Mouse (Mus musculus): ENCODE data around the gene Cpeb2. TPM values are rescaled to one million over a fixed set of nuclear protein-coding genes. Genes with fewer than 3 reads are reported as not detected.

Gene Cpeb2
- polyA plus RNA-seq, 1 experiment from 2014 or later, result 2.6 TPM

- Histone ChIP-seq H3K9me3 (ENCODE audit: control insufficient read depth, low read length) (no peaks in the 10 kb centered on the region), H3K9ac (ENCODE audit: low read length) (no peak overlapping the region), H3K36me3 (ENCODE audit: control insufficient read depth, insufficient read depth, low read length) (peaks cover 7% of the 10 kb centered on the region; the same call in 1 of the 2 replicates), H3K27ac (ENCODE audit: low read depth) (no peak overlapping the region), H3K4me2 (ENCODE audit: low read length) (no peak overlapping the region), H3K4me1 (replicated peaks; ENCODE audit: control insufficient read depth, insufficient read depth, low read length) (no peaks in the 10 kb centered on the region), H3K27me3 (replicated peaks; ENCODE audit: control insufficient read depth, insufficient read depth, low read length) (no peaks in the 10 kb centered on the region), H3K4me3 (ENCODE audit: low read depth, low read length) (no peak overlapping the region)
- WGBS, result 79% methylated on average over 6 of the region's 6 CpGs
- ATAC-seq (replicated peaks; ENCODE audit: low FRiP score, low TSS enrichment, low read depth) (no peak), DNase-seq (ENCODE audit: low spot score) (no peak)
Observed at GRCm38 (mm10) chr5:43246954-43247353, 14.0 kb downstream of the Cpeb2 start.

GRCm38 (mm10) chr5:43248001-43248430 is 15.0 kb downstream of the Cpeb2 start:
- ATAC-seq (replicated peaks; ENCODE audit: low FRiP score, low TSS enrichment, low read depth), result no peak
- Histone ChIP-seq H3K4me2 (ENCODE audit: low read length) (no peak overlapping the region), H3K36me3 (ENCODE audit: control insufficient read depth, insufficient read depth, low read length) (peaks cover 7% of the 10 kb centered on the region; the same call in 1 of the 2 replicates), H3K27ac (ENCODE audit: low read depth) (no peak overlapping the region), H3K27me3 (replicated peaks; ENCODE audit: control insufficient read depth, insufficient read depth, low read length) (no peaks in the 10 kb centered on the region), H3K9ac (ENCODE audit: low read length) (no peak overlapping the region), H3K4me3 (ENCODE audit: low read depth, low read length) (no peak overlapping the region), H3K4me1 (replicated peaks; ENCODE audit: control insufficient read depth, insufficient read depth, low read length) (no peaks in the 10 kb centered on the region), H3K9me3 (ENCODE audit: control insufficient read depth, low read length) (no peaks in the 10 kb centered on the region)
- 49% methylated on average over 3 of the region's 3 CpGs for WGBS
- no peak for DNase-seq (ENCODE audit: low spot score)

- H3K36me3 ChIP-seq (ENCODE audit: control insufficient read depth, insufficient read depth, low read length), result no peaks in the 10 kb centered on the region
- H3K4me1 ChIP-seq (replicated peaks; ENCODE audit: control insufficient read depth, insufficient read depth, low read length), result no peaks in the 10 kb centered on the region
- H3K9me3 ChIP-seq (ENCODE audit: control insufficient read depth, low read length), result no peaks in the 10 kb centered on the region
- no peak for ATAC-seq (replicated peaks; ENCODE audit: low FRiP score, low TSS enrichment, low read depth)
- H3K27me3 ChIP-seq (replicated peaks; ENCODE audit: control insufficient read depth, insufficient read depth, low read length), result no peaks in the 10 kb centered on the region
- no peak overlapping the region for H3K4me3 ChIP-seq (ENCODE audit: low read depth, low read length)
- no peak overlapping the region for H3K27ac ChIP-seq (ENCODE audit: low read depth)
- no peak overlapping the region for H3K9ac ChIP-seq (ENCODE audit: low read length)
- no peak overlapping the region for H3K4me2 ChIP-seq (ENCODE audit: low read length)
- WGBS, result 72% methylated on average over 2 of the region's 2 CpGs
- no peak for DNase-seq (ENCODE audit: low spot score)
Observed at GRCm38 (mm10) chr5:43257490-43257889, 24.5 kb downstream of the Cpeb2 start.

GRCm38 (mm10) chr5:43258472-43259142 is 25.6 kb downstream of the Cpeb2 start:
- H3K9me3 ChIP-seq (ENCODE audit: control insufficient read depth, low read length), result no peaks in the 10 kb centered on the region
- no peak overlapping the region for H3K4me2 ChIP-seq (ENCODE audit: low read length)
- no peaks in the 10 kb centered on the region for H3K4me1 ChIP-seq (replicated peaks; ENCODE audit: control insufficient read depth, insufficient read depth, low read length)
- no peak for DNase-seq (ENCODE audit: low spot score)
- H3K4me3 ChIP-seq (ENCODE audit: low read depth, low read length), result no peak overlapping the region
- H3K27me3 ChIP-seq (replicated peaks; ENCODE audit: control insufficient read depth, insufficient read depth, low read length), result no peaks in the 10 kb centered on the region
- 92% methylated on average over 3 of the region's 3 CpGs for WGBS
- no peak overlapping the region for H3K27ac ChIP-seq (ENCODE audit: low read depth)
- no peak for ATAC-seq (replicated peaks; ENCODE audit: low FRiP score, low TSS enrichment, low read depth)
- H3K9ac ChIP-seq (ENCODE audit: low read length), result no peak overlapping the region
- H3K36me3 ChIP-seq (ENCODE audit: control insufficient read depth, insufficient read depth, low read length), result no peaks in the 10 kb centered on the region

GRCm38 (mm10) chr5:43261814-43262213 is 28.8 kb downstream of the Cpeb2 start:
- 40% methylated on average over 6 of the region's 6 CpGs for WGBS
- Histone ChIP-seq H3K9ac (ENCODE audit: low read length) (no peak overlapping the region), H3K4me1 (replicated peaks; ENCODE audit: control insufficient read depth, insufficient read depth, low read length) (no peaks in the 10 kb centered on the region), H3K4me3 (ENCODE audit: low read depth, low read length) (no peak overlapping the region), H3K27ac (ENCODE audit: low read depth) (no peak overlapping the region), H3K4me2 (ENCODE audit: low read length) (no peak overlapping the region), H3K9me3 (ENCODE audit: control insufficient read depth, low read length) (no peaks in the 10 kb centered on the region), H3K27me3 (replicated peaks; ENCODE audit: control insufficient read depth, insufficient read depth, low read length) (no peaks in the 10 kb centered on the region), H3K36me3 (ENCODE audit: control insufficient read depth, insufficient read depth, low read length) (no peaks in the 10 kb centered on the region)
- no peak for ATAC-seq (replicated peaks; ENCODE audit: low FRiP score, low TSS enrichment, low read depth)
- no peak for DNase-seq (ENCODE audit: low spot score)

- no peaks in the 10 kb centered on the region for H3K9me3 ChIP-seq (ENCODE audit: control insufficient read depth, low read length)
- H3K27me3 ChIP-seq (replicated peaks; ENCODE audit: control insufficient read depth, insufficient read depth, low read length), result no peaks in the 10 kb centered on the region
- DNase-seq (ENCODE audit: low spot score), result no peak
- no peak overlapping the region for H3K9ac ChIP-seq (ENCODE audit: low read length)
- H3K27ac ChIP-seq (ENCODE audit: low read depth), result no peak overlapping the region
- no peak for ATAC-seq (replicated peaks; ENCODE audit: low FRiP score, low TSS enrichment, low read depth)
- 89% methylated on average over 4 of the region's 4 CpGs for WGBS
- no peaks in the 10 kb centered on the region for H3K36me3 ChIP-seq (ENCODE audit: control insufficient read depth, insufficient read depth, low read length)
- H3K4me2 ChIP-seq (ENCODE audit: low read length), result no peak overlapping the region
- no peak overlapping the region for H3K4me3 ChIP-seq (ENCODE audit: low read depth, low read length)
- H3K4me1 ChIP-seq (replicated peaks; ENCODE audit: control insufficient read depth, insufficient read depth, low read length), result no peaks in the 10 kb centered on the region
Observed at GRCm38 (mm10) chr5:43263951-43264350, 31.0 kb downstream of the Cpeb2 start.

- Histone ChIP-seq H3K9me3 (ENCODE audit: control insufficient read depth, low read length) (no peaks in the 10 kb centered on the region), H3K36me3 (ENCODE audit: control insufficient read depth, insufficient read depth, low read length) (no peaks in the 10 kb centered on the region), H3K27ac (ENCODE audit: low read depth) (no peak overlapping the region), H3K9ac (ENCODE audit: low read length) (no peak overlapping the region), H3K4me1 (replicated peaks; ENCODE audit: control insufficient read depth, insufficient read depth, low read length) (no peaks in the 10 kb centered on the region), H3K27me3 (replicated peaks; ENCODE audit: control insufficient read depth, insufficient read depth, low read length) (no peaks in the 10 kb centered on the region), H3K4me3 (ENCODE audit: low read depth, low read length) (no peak overlapping the region), H3K4me2 (ENCODE audit: low read length) (no peak overlapping the region)
- DNase-seq (ENCODE audit: low spot score) (no peak), ATAC-seq (replicated peaks; ENCODE audit: low FRiP score, low TSS enrichment, low read depth) (no peak)
- 84% methylated on average over 2 of the region's 2 CpGs for WGBS
Observed at GRCm38 (mm10) chr5:43264696-43265095, 31.7 kb downstream of the Cpeb2 start.

GRCm38 (mm10) chr5:43277982-43278381 is 45.0 kb downstream of the Cpeb2 start:
- Histone ChIP-seq H3K27ac (ENCODE audit: low read depth) (no peak overlapping the region), H3K36me3 (ENCODE audit: control insufficient read depth, insufficient read depth, low read length) (no peaks in the 10 kb centered on the region), H3K9ac (ENCODE audit: low read length) (no peak overlapping the region), H3K4me1 (replicated peaks; ENCODE audit: control insufficient read depth, insufficient read depth, low read length) (no peaks in the 10 kb centered on the region), H3K4me2 (ENCODE audit: low read length) (no peak overlapping the region), H3K27me3 (replicated peaks; ENCODE audit: control insufficient read depth, insufficient read depth, low read length) (no peaks in the 10 kb centered on the region), H3K9me3 (ENCODE audit: control insufficient read depth, low read length) (no peaks in the 10 kb centered on the region), H3K4me3 (ENCODE audit: low read depth, low read length) (no peak overlapping the region)
- DNase-seq (ENCODE audit: low spot score) (no peak), ATAC-seq (replicated peaks; ENCODE audit: low FRiP score, low TSS enrichment, low read depth) (no peak)
- 98% methylated on average over 1 of the region's 1 CpGs for WGBS

- Histone ChIP-seq H3K4me2 (ENCODE audit: low read length) (no peak overlapping the region), H3K4me3 (ENCODE audit: low read depth, low read length) (no peak overlapping the region), H3K9me3 (ENCODE audit: control insufficient read depth, low read length) (no peaks in the 10 kb centered on the region), H3K9ac (ENCODE audit: low read length) (no peak overlapping the region), H3K27ac (ENCODE audit: low read depth) (no peak overlapping the region), H3K4me1 (replicated peaks; ENCODE audit: control insufficient read depth, insufficient read depth, low read length) (no peaks in the 10 kb centered on the region), H3K27me3 (replicated peaks; ENCODE audit: control insufficient read depth, insufficient read depth, low read length) (no peaks in the 10 kb centered on the region), H3K36me3 (ENCODE audit: control insufficient read depth, insufficient read depth, low read length) (0 out of 2 replicates have a peak, but pooled peaks cover 6% of the 10 kb centered on the region)
- 83% methylated on average over 3 of the region's 3 CpGs for WGBS
- no peak for ATAC-seq (replicated peaks; ENCODE audit: low FRiP score, low TSS enrichment, low read depth)
- no peak for DNase-seq (ENCODE audit: low spot score)
Observed at GRCm38 (mm10) chr5:43279774-43280173, 46.8 kb downstream of the Cpeb2 start.
